Mouse (Mus musculus): ENCODE results near the gene Rnase10. TPM values are rescaled to one million over a fixed set of nuclear protein-coding genes. Genes with fewer than 3 reads are reported as not detected.
A peak's percentile ranks its signal among the peaks of the same experiment; 100 is the strongest.
"Not testable (repeated sequence)": the region's sequence is repeated elsewhere in the genome, so short reads cannot be mapped to it uniquely, and the experiment has no call there.

The Rnase10 gene
- polyA plus RNA-seq (2014; fragmentation: Nextera tagmentation; extraction: Ambion mirVana): not detected in 2 replicates

GRCm38 (mm10) chr14:51007152-51007801 is at the start of gene Rnase10:
Gene Rnase10, plus strand, starts transcription at chr14:51007751.
- Histone ChIP-seq H3K9me3 (ENCODE audit: control insufficient read depth, low read length) (no peaks in the 10 kb centered on the region), H3K4me1 (ENCODE audit: control insufficient read depth, insufficient read depth, low read length) (no peaks in the 10 kb centered on the region), H3K27ac (ENCODE audit: low read depth, low read length) (no peak within 1 kb of the TSS), H3K4me3 (ENCODE audit: low read depth, low read length) (no peak within 1 kb of the TSS), H3K27me3 (ENCODE audit: control insufficient read depth, insufficient read depth, low read length) (no peaks in the 10 kb centered on the region), H3K4me2 (ENCODE audit: low read depth) (no peak within 1 kb of the TSS), H3K36me3 (ENCODE audit: control insufficient read depth, insufficient read depth, low read length) (no peaks in the 10 kb centered on the region), H3K9ac (ENCODE audit: low read length) (no peak within 1 kb of the TSS)
- ATAC-seq (ENCODE audit: insufficient read depth, low FRiP score, low TSS enrichment) (no peak), DNase-seq (ENCODE audit: low spot score) (no peak)
- 87% methylated on average over 8 of the region's 8 CpGs for WGBS

- H3K4me3 ChIP-seq (ENCODE audit: low read depth, low read length); H3K4me1 ChIP-seq (ENCODE audit: control insufficient read depth, insufficient read depth, low read length); H3K9ac ChIP-seq (ENCODE audit: low read length); H3K27me3 ChIP-seq (ENCODE audit: control insufficient read depth, insufficient read depth, low read length); H3K9me3 ChIP-seq (ENCODE audit: control insufficient read depth, low read length); H3K4me2 ChIP-seq (ENCODE audit: low read depth); H3K36me3 ChIP-seq (ENCODE audit: control insufficient read depth, insufficient read depth, low read length); H3K27ac ChIP-seq (ENCODE audit: low read depth, low read length); ATAC-seq (ENCODE audit: insufficient read depth, low FRiP score, low TSS enrichment); DNase-seq (ENCODE audit: low spot score): not testable (repeated sequence)
- 92% methylated on average over 5 of the region's 5 CpGs for WGBS
These were observed 49.1 kb upstream of the Rnase10 start for GRCm38 (mm10) chr14:50958289-50958995.

DNA sequence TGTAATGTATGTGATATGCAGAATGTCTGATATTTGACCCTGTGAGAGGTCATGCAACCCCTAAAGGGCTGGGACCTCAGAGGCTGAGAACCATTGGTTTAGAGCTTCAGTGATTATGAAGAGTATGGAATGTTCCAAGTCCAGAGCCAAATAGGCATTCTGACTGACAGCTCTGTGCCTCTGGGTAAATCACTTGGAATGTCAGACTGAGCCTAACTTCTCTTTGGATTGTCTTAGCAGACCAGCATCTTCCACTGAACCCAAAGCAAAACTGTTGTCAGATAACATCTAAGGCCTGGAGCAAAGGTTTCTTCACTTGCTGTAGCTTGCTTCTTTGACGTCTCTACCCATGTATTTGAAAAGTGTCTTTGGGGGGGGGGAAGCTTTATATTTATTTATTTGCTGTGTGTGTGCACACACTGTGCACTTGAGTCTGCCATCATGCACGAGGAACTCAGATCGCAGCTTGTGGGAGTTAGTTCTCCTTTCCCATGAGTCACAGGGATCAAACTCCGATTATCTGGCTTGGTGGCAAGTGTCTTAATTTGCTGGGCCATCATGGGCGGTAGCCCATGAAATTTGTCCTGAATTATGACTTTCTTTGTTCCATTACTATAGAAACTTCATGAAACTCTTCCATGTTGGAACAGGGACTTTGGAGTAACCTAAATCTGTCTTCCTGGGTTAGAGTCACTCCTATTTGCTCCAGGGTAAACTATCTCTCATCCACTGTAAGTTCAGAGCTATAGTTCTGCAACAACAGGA is 39.2 kb upstream of the Rnase10 start:
- no peak overlapping the region for H3K4me2 ChIP-seq (ENCODE audit: low read depth)
- no peaks in the 10 kb centered on the region for H3K27me3 ChIP-seq (ENCODE audit: control insufficient read depth, insufficient read depth, low read length)
- no peak overlapping the region for H3K4me3 ChIP-seq (ENCODE audit: low read depth, low read length)
- H3K4me1 ChIP-seq (ENCODE audit: control insufficient read depth, insufficient read depth, low read length): no peaks in the 10 kb centered on the region
- ATAC-seq (ENCODE audit: insufficient read depth, low FRiP score, low TSS enrichment) (no peak), DNase-seq (ENCODE audit: low spot score) (no peak)
- WGBS: 79% methylated on average over 5 of the region's 5 CpGs
- no peak overlapping the region for H3K9ac ChIP-seq (ENCODE audit: low read length)
- H3K27ac ChIP-seq (ENCODE audit: low read depth, low read length): no peak overlapping the region
- no peaks in the 10 kb centered on the region for H3K9me3 ChIP-seq (ENCODE audit: control insufficient read depth, low read length)
- no peaks in the 10 kb centered on the region for H3K36me3 ChIP-seq (ENCODE audit: control insufficient read depth, insufficient read depth, low read length)

GRCm38 (mm10) chr14:50969041-50969440 is 38.5 kb upstream of the Rnase10 start:
- no peak overlapping the region for H3K4me2 ChIP-seq (ENCODE audit: low read depth)
- no peak overlapping the region for H3K9ac ChIP-seq (ENCODE audit: low read length)
- H3K9me3 ChIP-seq (ENCODE audit: control insufficient read depth, low read length): no peaks in the 10 kb centered on the region
- ATAC-seq (ENCODE audit: insufficient read depth, low FRiP score, low TSS enrichment): no peak
- 15% methylated on average over 1 of the region's 1 CpGs for WGBS
- no peaks in the 10 kb centered on the region for H3K36me3 ChIP-seq (ENCODE audit: control insufficient read depth, insufficient read depth, low read length)
- no peak overlapping the region for H3K27ac ChIP-seq (ENCODE audit: low read depth, low read length)
- H3K27me3 ChIP-seq (ENCODE audit: control insufficient read depth, insufficient read depth, low read length): no peaks in the 10 kb centered on the region
- no peak overlapping the region for H3K4me3 ChIP-seq (ENCODE audit: low read depth, low read length)
- DNase-seq (ENCODE audit: low spot score): no peak
- no peaks in the 10 kb centered on the region for H3K4me1 ChIP-seq (ENCODE audit: control insufficient read depth, insufficient read depth, low read length)

- Histone ChIP-seq H3K9ac (ENCODE audit: low read length) (no peak overlapping the region), H3K4me3 (ENCODE audit: low read depth, low read length) (no peak overlapping the region), H3K36me3 (ENCODE audit: control insufficient read depth, insufficient read depth, low read length) (no peaks in the 10 kb centered on the region), H3K27me3 (ENCODE audit: control insufficient read depth, insufficient read depth, low read length) (no peaks in the 10 kb centered on the region), H3K4me1 (ENCODE audit: control insufficient read depth, insufficient read depth, low read length) (no peaks in the 10 kb centered on the region), H3K9me3 (ENCODE audit: control insufficient read depth, low read length) (no peaks in the 10 kb centered on the region), H3K4me2 (ENCODE audit: low read depth) (no peak overlapping the region), H3K27ac (ENCODE audit: low read depth, low read length) (no peak overlapping the region)
- DNase-seq (ENCODE audit: low spot score): peak; percentile 18
- 25% methylated on average over 12 of the region's 12 CpGs for WGBS
- no peak for ATAC-seq (ENCODE audit: insufficient read depth, low FRiP score, low TSS enrichment)
These were observed 37.7 kb upstream of the Rnase10 start for GRCm38 (mm10) chr14:50969558-50970544.

DNA sequence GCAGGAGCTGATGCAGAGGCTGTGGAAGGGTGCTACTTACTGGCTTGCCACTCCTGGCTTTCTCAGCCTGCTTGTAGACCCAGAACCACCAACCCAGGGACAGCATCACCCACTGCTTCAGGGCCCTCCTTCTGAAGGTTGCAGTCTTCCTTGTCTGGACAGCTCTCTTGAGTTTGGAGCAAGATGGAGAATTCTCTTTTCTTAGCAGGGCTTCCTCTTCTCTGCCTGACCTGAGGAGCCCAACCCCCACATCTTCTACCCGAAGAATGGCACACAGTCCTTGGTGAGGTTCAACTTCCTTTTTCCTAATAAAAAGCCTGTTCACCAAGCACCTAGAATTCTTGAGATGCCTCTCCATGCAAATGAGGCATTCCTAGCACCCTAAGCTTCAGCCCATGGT is 36.7 kb upstream of the Rnase10 start:
- DNase-seq (ENCODE audit: low spot score) (no peak), ATAC-seq (ENCODE audit: insufficient read depth, low FRiP score, low TSS enrichment) (no peak)
- 81% methylated on average over 1 of the region's 1 CpGs for WGBS
- Histone ChIP-seq H3K9me3 (ENCODE audit: control insufficient read depth, low read length) (no peaks in the 10 kb centered on the region), H3K36me3 (ENCODE audit: control insufficient read depth, insufficient read depth, low read length) (no peaks in the 10 kb centered on the region), H3K4me1 (ENCODE audit: control insufficient read depth, insufficient read depth, low read length) (no peaks in the 10 kb centered on the region), H3K9ac (ENCODE audit: low read length) (no peak overlapping the region), H3K27ac (ENCODE audit: low read depth, low read length) (no peak overlapping the region), H3K4me2 (ENCODE audit: low read depth) (no peak overlapping the region), H3K27me3 (ENCODE audit: control insufficient read depth, insufficient read depth, low read length) (no peaks in the 10 kb centered on the region), H3K4me3 (ENCODE audit: low read depth, low read length) (no peak overlapping the region)

DNA sequence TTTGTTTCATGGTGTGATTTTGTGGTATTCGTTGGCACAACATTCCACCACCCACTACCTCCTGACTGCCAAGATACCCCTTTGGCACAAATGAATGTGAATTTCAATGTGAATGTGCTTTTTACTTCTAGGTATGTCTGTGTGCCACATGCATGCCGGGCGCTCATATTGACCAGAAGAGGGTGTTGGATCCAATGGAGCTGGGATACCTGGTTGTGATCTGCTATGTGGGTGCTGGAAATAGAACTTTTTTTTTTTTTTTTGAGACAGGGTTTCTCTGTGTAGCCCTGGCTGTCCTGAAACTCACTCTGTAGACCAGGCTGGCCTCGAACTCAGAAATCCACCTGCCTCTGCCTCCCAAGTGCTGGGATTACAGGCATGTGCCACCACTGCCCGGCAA is 34.5 kb upstream of the Rnase10 start:
- H3K9ac ChIP-seq (ENCODE audit: low read length); H3K36me3 ChIP-seq (ENCODE audit: control insufficient read depth, insufficient read depth, low read length); H3K27me3 ChIP-seq (ENCODE audit: control insufficient read depth, insufficient read depth, low read length): not testable (repeated sequence)

DNA sequence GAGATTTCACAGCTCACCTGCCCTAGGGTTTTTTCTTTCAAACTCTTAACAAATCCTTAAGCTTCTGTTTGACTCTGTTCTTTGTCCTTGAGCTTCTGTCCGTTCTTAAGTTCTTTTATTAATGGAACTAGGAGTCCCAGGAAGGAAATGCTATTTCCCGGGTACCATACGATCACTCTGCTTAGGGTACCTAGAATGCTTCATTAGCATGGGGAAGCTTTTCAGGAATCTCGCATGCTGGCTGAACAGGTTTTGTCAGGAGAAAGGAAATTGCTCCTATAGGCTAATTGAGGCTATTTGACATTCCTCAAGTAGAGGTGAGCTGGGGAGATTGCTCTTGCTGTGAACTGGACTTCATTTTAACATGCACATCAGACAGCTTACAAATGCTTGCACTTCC is 33.9 kb upstream of the Rnase10 start:
- WGBS: 42% methylated on average over 4 of the region's 4 CpGs
- no peak for DNase-seq (ENCODE audit: low spot score)

More for the DNA sequence above, 34.5 kb upstream of the Rnase10 start:
- not testable (repeated sequence) for H3K4me1 ChIP-seq (ENCODE audit: control insufficient read depth, insufficient read depth, low read length); ATAC-seq (ENCODE audit: insufficient read depth, low FRiP score, low TSS enrichment); H3K4me3 ChIP-seq (ENCODE audit: low read depth, low read length); H3K27ac ChIP-seq (ENCODE audit: low read depth, low read length); H3K9me3 ChIP-seq (ENCODE audit: control insufficient read depth, low read length); DNase-seq (ENCODE audit: low spot score); H3K4me2 ChIP-seq (ENCODE audit: low read depth)
- WGBS: 91% methylated on average over 5 of the region's 5 CpGs

More for the DNA sequence above, 33.9 kb upstream of the Rnase10 start:
- no peaks in the 10 kb centered on the region for H3K27me3 ChIP-seq (ENCODE audit: control insufficient read depth, insufficient read depth, low read length)
- H3K36me3 ChIP-seq (ENCODE audit: control insufficient read depth, insufficient read depth, low read length): no peaks in the 10 kb centered on the region
- H3K9me3 ChIP-seq (ENCODE audit: control insufficient read depth, low read length): no peaks in the 10 kb centered on the region
- ATAC-seq (ENCODE audit: insufficient read depth, low FRiP score, low TSS enrichment): no peak
- H3K4me3 ChIP-seq (ENCODE audit: low read depth, low read length): no peak overlapping the region
- no peak overlapping the region for H3K4me2 ChIP-seq (ENCODE audit: low read depth)
- no peaks in the 10 kb centered on the region for H3K4me1 ChIP-seq (ENCODE audit: control insufficient read depth, insufficient read depth, low read length)
- H3K27ac ChIP-seq (ENCODE audit: low read depth, low read length): no peak overlapping the region
- H3K9ac ChIP-seq (ENCODE audit: low read length): no peak overlapping the region
